30 mouse cellular contexts compared by ENCODE assay signal in genomic region chr5:46441716-46442115, GRCm38 (mm10).
A peak's percentile ranks its signal among the peaks of the same experiment; 100 is the strongest.
DNase-seq lines count a peak whose midpoint lies in the region; ATAC-seq and TF ChIP-seq lines count a peak whose summit lies in the region.
"Had no signal": no experiment of that assay in that cellular context is flagged by ENCODE, and none has a peak within 500 bp of the region (broad histone marks: within the 10 kb centered on the region; RNA-seq: fewer than 3 reads in every experiment).

No protein-coding gene starts in this region.

- no peaks in the 10 kb centered on the region for H3K36me3 ChIP-seq in hindbrain, postnatal 0 days (ENCODE audit: insufficient read depth, low read length)
- no peaks in the 10 kb centered on the region for H3K36me3 ChIP-seq in hindbrain, embryonic 14.5 days (replicated peaks; ENCODE audit: control insufficient read depth, insufficient read depth)
- no peaks in the 10 kb centered on the region for H3K36me3 ChIP-seq in lung, embryonic 14.5 days (ENCODE audit: insufficient read depth)
- H3K36me3 ChIP-seq: embryonic facial prominence, embryonic 12.5 days; heart, embryonic 13.5 days; hindbrain, embryonic 10.5 days; intestine, embryonic 15.5 days; limb, embryonic 12.5 days; midbrain, embryonic 13.5 days; neural tube, embryonic 15.5 days had no signal

- H3K27ac ChIP-seq in hindbrain, postnatal 0 days = no peak overlapping the region
- H3K27ac ChIP-seq in hindbrain, embryonic 14.5 days = no peak overlapping the region
- H3K27ac ChIP-seq in lung, embryonic 14.5 days (ENCODE audit: low read depth) = no peak overlapping the region
- 0 out of 2 replicates have a peak overlapping the region, but pooled peaks have one; percentile 6 for H3K27ac ChIP-seq in brown adipose tissue, adult 24 weeks (replicated peaks; ENCODE audit: low read depth, low read length)
- H3K27ac ChIP-seq: embryonic facial prominence, embryonic 12.5 days; heart, embryonic 13.5 days; hindbrain, embryonic 10.5 days; intestine, embryonic 15.5 days; limb, embryonic 12.5 days; liver, embryonic 14.5 days; midbrain, embryonic 13.5 days; neural tube, embryonic 15.5 days had no signal

- H3K4me3 ChIP-seq in hindbrain, postnatal 0 days (ENCODE audit: low read length) = no peak overlapping the region
- H3K4me3 ChIP-seq in hindbrain, embryonic 14.5 days (replicated peaks; ENCODE audit: low read length) = no peak overlapping the region
- no peak overlapping the region for H3K4me3 ChIP-seq in lung, embryonic 14.5 days (ENCODE audit: low read depth, low read length)
- H3K4me3 ChIP-seq in brown adipose tissue, adult 24 weeks (ENCODE audit: insufficient read depth, low read depth, low read length) = no peak overlapping the region
- H3K4me3 ChIP-seq: embryonic facial prominence, embryonic 12.5 days; heart, embryonic 13.5 days; hindbrain, embryonic 10.5 days; intestine, embryonic 15.5 days; limb, embryonic 12.5 days; midbrain, embryonic 13.5 days; neural tube, embryonic 15.5 days had no signal

- no peaks in the 10 kb centered on the region for H3K9me3 ChIP-seq in hindbrain, postnatal 0 days (ENCODE audit: low read length)
- no peaks in the 10 kb centered on the region for H3K9me3 ChIP-seq in hindbrain, embryonic 14.5 days (ENCODE audit: control insufficient read depth, low read length)
- H3K9me3 ChIP-seq in lung, embryonic 14.5 days (ENCODE audit: low read depth, low read length) = no peaks in the 10 kb centered on the region
- H3K9me3 ChIP-seq: embryonic facial prominence, embryonic 12.5 days; hindbrain, embryonic 10.5 days; intestine, embryonic 15.5 days; limb, embryonic 12.5 days; midbrain, embryonic 13.5 days; neural tube, embryonic 15.5 days had no signal

- intact Hi-C loops in heart, postnatal 36 days (cut with DNase I) = loop anchor here (10.0 kb wide), 1 partner anchor 1793 kb away; no protein-coding TSS in a partner anchor

- H3K9ac ChIP-seq in hindbrain, postnatal 0 days (replicated peaks; ENCODE audit: low read length) = no peak overlapping the region
- H3K9ac ChIP-seq in hindbrain, embryonic 14.5 days = no peak overlapping the region
- H3K9ac ChIP-seq in lung, embryonic 14.5 days = no peak overlapping the region
- H3K9ac ChIP-seq: embryonic facial prominence, embryonic 12.5 days; forebrain, postnatal 0 days; heart, embryonic 13.5 days; intestine, embryonic 15.5 days; limb, embryonic 12.5 days; liver, embryonic 14.5 days; midbrain, embryonic 13.5 days; neural tube, embryonic 15.5 days had no signal

- H3K27me3 ChIP-seq in hindbrain, postnatal 0 days (ENCODE audit: insufficient read depth, low read length) = no peaks in the 10 kb centered on the region
- H3K27me3 ChIP-seq in hindbrain, embryonic 14.5 days (ENCODE audit: control insufficient read depth, insufficient read depth, low read length) = no peaks in the 10 kb centered on the region
- H3K27me3 ChIP-seq in lung, embryonic 14.5 days (ENCODE audit: insufficient read depth, low read length) = no peaks in the 10 kb centered on the region
- H3K27me3 ChIP-seq: CH12.LX; embryonic facial prominence, embryonic 12.5 days; heart, embryonic 13.5 days; intestine, embryonic 15.5 days; midbrain, embryonic 13.5 days; neural tube, embryonic 15.5 days had no signal

- peak; percentile 25 for DNase-seq in hindbrain, postnatal 0 days (ENCODE audit: low spot score)
- DNase-seq in hindbrain, embryonic 14.5 days (ENCODE audit: low spot score) = no peak
- DNase-seq in lung, embryonic 14.5 days = peak; percentile 27
- no peak for DNase-seq in lung, adult 18-20 months
- DNase-seq in lung, postnatal 10 days = peak; percentile 5
- no peak for DNase-seq in right cerebral cortex, adult 2 months (ENCODE audit: low spot score in 2 of 2)
- DNase-seq in heart, postnatal 36 days = no peak
- DNase-seq: B cell, adult 2 months; cerebellum, adult 11 months; cerebellum, adult 9-10 months; cerebellum, postnatal 36 days; forebrain, postnatal 0 days; heart, postnatal 10 days; kidney, postnatal 25 days; retina, postnatal 1 day; right cerebral cortex, postnatal 25 days; spleen, adult 18-20 months; thymus, postnatal 14 days had no signal

- no peak overlapping the region for H3K4me2 ChIP-seq in hindbrain, postnatal 0 days (ENCODE audit: low read depth, low read length)
- no peak overlapping the region for H3K4me2 ChIP-seq in hindbrain, embryonic 14.5 days (replicated peaks)
- no peak overlapping the region for H3K4me2 ChIP-seq in lung, embryonic 14.5 days
- H3K4me2 ChIP-seq: embryonic facial prominence, embryonic 12.5 days; heart, embryonic 13.5 days; intestine, embryonic 15.5 days; limb, embryonic 12.5 days; midbrain, embryonic 13.5 days; neural tube, embryonic 15.5 days had no signal

- no peaks in the 10 kb centered on the region for H3K4me1 ChIP-seq in hindbrain, postnatal 0 days (ENCODE audit: insufficient read depth, low read length)
- H3K4me1 ChIP-seq in hindbrain, embryonic 14.5 days (replicated peaks; ENCODE audit: control insufficient read depth, insufficient read depth, low read length) = peaks cover 10% of the 10 kb centered on the region
- H3K4me1 ChIP-seq in lung, embryonic 14.5 days (ENCODE audit: insufficient read depth) = 0 out of 2 replicates have a peak, but pooled peaks cover 3% of the 10 kb centered on the region
- H3K4me1 ChIP-seq in brown adipose tissue, adult 24 weeks (ENCODE audit: control insufficient read depth, insufficient read depth, insufficient read length, low read length) = no peaks in the 10 kb centered on the region
- H3K4me1 ChIP-seq: intestine, embryonic 15.5 days had no signal

- no peak for TF ChIP-seq CTCF in hindbrain, postnatal 0 days (IDR thresholded peaks at IDR 0.05; ENCODE audit: low read depth)
- no peak for TF ChIP-seq CTCF in lung, embryonic 14.5 days (IDR thresholded peaks at IDR 0.05; ENCODE audit: low read depth)

- no peak for ATAC-seq in hindbrain, postnatal 0 days
- no peak for ATAC-seq in hindbrain, embryonic 14.5 days (ENCODE audit: low FRiP score)
- no peak for ATAC-seq in lung, embryonic 14.5 days (ENCODE audit: insufficient read depth)
- ATAC-seq: activated CD4-positive, CD25-positive, alpha-beta regulatory T cell, adult 4 months; forebrain, postnatal 0 days; hindbrain, embryonic 16.5 days; intestine, embryonic 15.5 days; midbrain, embryonic 13.5 days had no signal

Comparison
In these comparisons a context has a peak if more than half of its experiments do, and no peak if none do; other contexts are left out.
1. DNase-seq: peak in hindbrain, postnatal 0 days (single experiment), lung, embryonic 14.5 days (single experiment) and lung, postnatal 10 days (single experiment); none in hindbrain, embryonic 14.5 days (single experiment), lung, adult 18-20 months (0 of 2), right cerebral cortex, adult 2 months (0 of 2) and heart, postnatal 36 days (0 of 2).